Mouse (Mus musculus) cortical plate, adult 2 months (tissue): Measurements from ENCODE around the gene Tbc1d8. TPM values are rescaled to one million over a fixed set of nuclear protein-coding genes. Genes with fewer than 3 reads are reported as not detected.

Experiments used
- H3K27ac ChIP-seq: fragments of 200-500 bp; 2 replicates; pipeline ENCODE4 v1.5.1; 2012; ENCODE audit warnings: low read length, control low read depth, inconsistent platforms; ENCODE audit not compliant: insufficient read depth
- H3K4me1 ChIP-seq: fragments of 200-500 bp; 2 replicates; pipeline ENCODE4 v1.6.1; 2011; ENCODE audit warnings: low read length; ENCODE audit not compliant: control insufficient read depth, insufficient read depth
- H3K4me3 ChIP-seq: fragments of 200-500 bp; 2 replicates; pipeline ENCODE4 v1.5.1; 2011; ENCODE audit warnings: mild to moderate bottlenecking, low read length, control low read depth; ENCODE audit not compliant: insufficient read depth
- CTCF ChIP-seq: fragments of 200-500 bp; IDR thresholded peaks from 2 replicates; pipeline ENCODE4 v1.5.1; 2011; ENCODE audit warnings: mild to moderate bottlenecking, control low read depth, low read length; ENCODE audit not compliant: insufficient read depth; ENCODE audit errors: extremely low read depth
- POLR2A ChIP-seq: fragments of 200-500 bp; IDR thresholded peaks from 2 replicates; pipeline ENCODE4 v1.6.1; 2011; ENCODE audit warnings: mild to moderate bottlenecking, low read length, control low read depth; ENCODE audit not compliant: insufficient read depth; ENCODE audit errors: extremely low read depth
- polyA plus RNA-seq: library from polyadenylated mRNA; depleted of rRNA; stranded (reverse); fragments of >200 nt; gene quantifications from 2 replicates; pipeline ENCODE4 v1.2.3, GENCODE M21; 2012; rRNA removed

Tbc1d8 gene
- 15.1 and 20.3 TPM in 2 replicates for polyA plus RNA-seq

GRCm38 (mm10) chr1:39478057-39478895, at the start of gene Tbc1d8:
Gene Tbc1d8 (minus strand): TSS chr1:39478755.
- Histone ChIP-seq H3K4me1 (peaks cover 5% of the 10 kb centered on the region; the same call in 1 of the 2 replicates), H3K4me3 (peak within 1 kb of the TSS; percentile 65), H3K27ac (peak within 1 kb of the TSS; percentile 37; the same call in 1 of the 2 replicates)
- no peak for TF ChIP-seq CTCF
- TF ChIP-seq POLR2A: peak; percentile 61

DNA sequence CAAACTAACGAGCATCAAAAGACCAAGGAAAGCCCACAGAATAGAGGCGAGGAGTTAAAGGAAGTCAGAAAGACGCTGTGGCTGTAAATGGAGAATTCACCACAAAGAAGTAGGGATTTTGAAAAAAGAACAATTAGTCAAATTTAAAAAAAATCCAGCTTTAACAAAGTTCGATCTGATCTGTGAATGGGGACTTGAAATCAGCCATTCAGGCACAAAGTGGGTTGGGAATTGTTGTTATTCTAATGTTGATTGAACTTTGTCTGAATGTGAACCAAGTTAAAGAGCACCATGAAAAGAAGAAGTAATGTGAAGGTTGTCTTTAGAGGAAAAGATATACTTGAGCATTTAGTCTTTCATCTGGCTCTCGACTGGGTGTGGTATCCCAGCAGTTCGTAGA, 49.8 kb upstream of the Tbc1d8 start:
- TF ChIP-seq CTCF (no peak), POLR2A (no peak)
- no peak overlapping the region for H3K27ac ChIP-seq
- H3K4me1 ChIP-seq: no peaks in the 10 kb centered on the region
- H3K4me3 ChIP-seq: no peak overlapping the region

- no peak overlapping the region for H3K27ac ChIP-seq
- H3K4me1 ChIP-seq: no peaks in the 10 kb centered on the region
- TF ChIP-seq POLR2A: no peak
- peak; percentile 78 for TF ChIP-seq CTCF
Observed at GRCm38 (mm10) chr1:39527432-39527831, 48.9 kb upstream of the Tbc1d8 start.

DNA sequence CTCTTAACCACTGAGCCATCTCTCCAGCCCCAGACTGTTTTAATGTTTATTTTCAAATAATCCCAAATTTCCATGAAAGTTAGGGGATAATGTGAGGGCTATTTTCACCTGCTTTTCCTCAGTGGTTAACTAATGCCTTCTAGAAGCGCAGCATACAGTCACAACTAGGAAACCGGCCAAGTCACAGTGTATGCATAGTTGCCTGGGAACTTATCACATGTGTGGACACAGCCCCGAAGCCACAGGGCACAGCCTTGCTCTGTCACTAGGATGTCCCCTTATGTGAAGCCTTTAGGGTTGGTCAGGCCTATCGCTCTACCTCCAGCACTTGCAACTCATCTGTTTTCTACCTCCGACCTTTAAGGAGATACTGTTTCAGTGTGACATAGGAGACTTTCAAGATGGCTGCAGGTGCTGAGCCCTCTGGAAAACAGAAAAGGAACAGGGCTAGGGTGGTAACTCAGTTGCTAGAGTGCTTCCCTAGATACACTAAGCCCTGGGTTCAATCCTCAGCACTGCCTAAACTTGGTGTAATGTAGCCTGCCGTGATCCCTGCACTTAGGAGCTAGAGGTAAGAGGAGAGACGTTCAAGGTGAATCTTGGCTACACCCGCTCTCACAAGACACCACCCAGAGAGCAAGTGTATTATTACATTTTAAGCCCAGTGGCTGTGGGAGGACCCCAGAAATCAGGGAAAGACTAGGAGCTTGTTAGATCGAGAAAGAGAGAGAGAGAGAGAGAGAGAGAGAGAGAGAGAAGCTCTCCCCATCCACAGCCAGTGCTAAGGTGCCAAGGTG, 48.0 kb upstream of the Tbc1d8 start:
- TF ChIP-seq POLR2A: no peak
- TF ChIP-seq CTCF: no peak
- Histone ChIP-seq H3K27ac (no peak overlapping the region), H3K4me1 (no peaks in the 10 kb centered on the region), H3K4me3 (no peak overlapping the region)

More at GRCm38 (mm10) chr1:39527432-39527831, 48.9 kb upstream of the Tbc1d8 start:
- no peak overlapping the region for H3K4me3 ChIP-seq

DNA sequence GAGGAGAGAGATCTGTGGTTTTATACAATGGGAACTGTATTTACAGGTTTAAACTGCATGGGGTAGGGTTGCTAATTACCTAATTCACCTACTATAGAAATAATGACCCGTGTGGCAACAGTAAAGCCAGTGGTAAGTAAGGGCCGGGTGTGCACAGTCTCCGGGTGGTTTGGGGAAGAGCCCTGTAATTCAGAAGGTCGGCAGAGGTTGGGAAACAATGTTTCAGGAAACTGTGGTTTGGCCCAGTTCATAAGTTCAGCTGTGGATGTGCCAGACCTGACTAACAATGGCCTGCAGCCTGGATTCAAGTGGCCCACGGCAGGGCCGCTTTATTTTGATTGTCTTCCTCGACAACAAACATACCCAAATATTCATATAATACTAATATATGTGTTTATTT, 47.2 kb upstream of the Tbc1d8 start:
- Histone ChIP-seq H3K27ac (no peak overlapping the region), H3K4me3 (no peak overlapping the region), H3K4me1 (no peaks in the 10 kb centered on the region)
- TF ChIP-seq POLR2A (no peak), CTCF (no peak)

- no peak for TF ChIP-seq POLR2A
- TF ChIP-seq CTCF: peak; percentile 66
- Histone ChIP-seq H3K4me3 (no peak overlapping the region), H3K27ac (no peak overlapping the region), H3K4me1 (no peaks in the 10 kb centered on the region)
Observed at GRCm38 (mm10) chr1:39522519-39522918, 44.0 kb upstream of the Tbc1d8 start.

DNA sequence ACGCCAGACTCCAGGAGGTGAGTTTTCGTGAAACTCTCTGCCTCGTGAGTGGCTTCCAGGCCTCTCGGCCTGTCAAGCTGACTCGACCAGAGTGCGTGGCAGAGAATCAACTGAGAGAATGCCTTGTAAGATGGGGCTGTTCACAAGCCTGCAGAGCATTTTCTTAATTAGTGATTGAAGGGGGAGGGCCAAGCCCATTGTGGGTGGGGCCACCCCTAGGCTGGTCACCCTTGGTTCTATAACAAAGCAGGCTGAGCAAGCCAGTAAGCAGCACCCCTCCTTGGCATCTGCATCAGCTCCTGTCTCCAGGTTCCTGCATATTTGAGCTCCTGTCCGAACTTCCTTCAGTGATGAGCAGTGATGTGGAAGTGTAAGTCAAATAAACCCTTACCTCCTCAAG, 42.8 kb upstream of the Tbc1d8 start:
- TF ChIP-seq CTCF: no peak
- H3K27ac ChIP-seq: no peak overlapping the region
- no peak overlapping the region for H3K4me3 ChIP-seq
- H3K4me1 ChIP-seq: no peaks in the 10 kb centered on the region

DNA sequence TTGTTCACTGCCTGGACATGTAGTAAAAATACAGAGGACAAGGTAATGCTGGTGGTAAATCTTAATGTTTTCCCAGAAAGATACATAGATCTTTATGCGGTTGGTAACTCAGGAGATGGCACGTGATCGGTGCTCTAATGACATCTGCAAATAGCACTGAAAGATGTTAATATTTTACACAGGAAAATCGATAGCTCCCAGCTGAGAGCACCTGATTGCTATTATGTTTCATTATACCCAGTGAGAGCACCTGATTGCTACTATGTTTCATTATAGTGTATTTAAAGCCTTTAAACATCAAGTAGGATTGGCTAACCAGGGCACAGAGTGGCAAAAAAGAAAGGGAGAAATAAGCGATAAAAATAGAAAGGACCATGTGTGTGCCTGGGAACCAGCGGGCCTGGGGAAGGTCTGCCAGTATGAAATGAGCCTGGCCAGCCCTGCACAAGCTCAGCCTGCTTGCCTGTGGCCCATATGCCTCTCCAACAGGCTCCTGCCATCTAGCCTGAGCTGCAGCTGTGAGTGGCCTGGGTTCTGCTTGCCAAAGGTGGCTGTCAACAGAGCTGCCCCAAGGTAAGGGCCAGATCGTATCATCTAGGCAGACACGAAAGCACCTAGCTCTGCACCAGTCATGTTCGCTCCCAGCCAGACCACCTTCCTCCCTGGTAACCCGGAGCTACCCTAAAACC, 36.9 kb upstream of the Tbc1d8 start:
- no peak for TF ChIP-seq CTCF
- no peak for TF ChIP-seq POLR2A
- no peak overlapping the region for H3K4me3 ChIP-seq
- H3K27ac ChIP-seq: no peak overlapping the region
- H3K4me1 ChIP-seq: no peaks in the 10 kb centered on the region

- Histone ChIP-seq H3K27ac (no peak overlapping the region), H3K4me1 (no peaks in the 10 kb centered on the region), H3K4me3 (no peak overlapping the region)
- TF ChIP-seq POLR2A (no peak), CTCF (no peak)
Observed at GRCm38 (mm10) chr1:39512183-39512582, 33.6 kb upstream of the Tbc1d8 start.
